Mouse (Mus musculus) heart, adult 2 months (tissue): Measurements from ENCODE around the gene Ehbp1. TPM values are rescaled to one million over a fixed set of nuclear protein-coding genes. Genes with fewer than 3 reads are reported as not detected.

Experiments used
- DNase-seq, 2 experiments: peaks; one replicate each; pipeline ENCODE4 v3.0.0; 2021
- H3K27ac ChIP-seq: fragments of 200-600 bp; 2 replicates; pipeline ENCODE4 v1.8.1; 2022
- H3K27me3 ChIP-seq: fragments of 200-500 bp; 2 replicates; pipeline ENCODE4 v1.6.1; 2012; ENCODE audit warnings: mild to moderate bottlenecking, low read length, inconsistent platforms, mixed read lengths; ENCODE audit not compliant: control insufficient read depth, insufficient read depth
- H3K36me3 ChIP-seq: fragments of 200-500 bp; 2 replicates; pipeline ENCODE4 v1.6.1; 2012; ENCODE audit warnings: low read length, inconsistent platforms; ENCODE audit not compliant: control insufficient read depth, insufficient read depth
- H3K4me1 ChIP-seq: fragments of 200-500 bp; 2 replicates; pipeline ENCODE4 v1.6.1; 2011; ENCODE audit warnings: low read length; ENCODE audit not compliant: control insufficient read depth, insufficient read depth
- H3K4me3 ChIP-seq: fragments of 200-600 bp; 2 replicates; pipeline ENCODE4 v1.8.1; 2022
- H3K79me2 ChIP-seq: fragments of 200-500 bp; replicated peaks from 2 replicates; pipeline ENCODE4 v1.6.1; 2012; ENCODE audit warnings: mild to moderate bottlenecking, inconsistent platforms, low read length, moderate library complexity, mixed read lengths; ENCODE audit not compliant: control insufficient read depth, insufficient read depth
- H3K9ac ChIP-seq: fragments of 200-500 bp; 2 replicates; pipeline ENCODE4 v1.6.1; 2012; ENCODE audit warnings: low read depth, mild to moderate bottlenecking, control low read depth, inconsistent platforms, low read length, mixed read lengths
- CTCF ChIP-seq: fragments of 200-600 bp; IDR thresholded peaks from 2 replicates; pipeline ENCODE4 v1.8.1; 2022; ENCODE audit warnings: antibody characterized with exemption, mild to moderate bottlenecking, moderate library complexity
- EP300 ChIP-seq: fragments of 200-500 bp; IDR thresholded peaks from 2 replicates; pipeline ENCODE4 v1.6.1; 2011; ENCODE audit warnings: low read depth, low read length, control low read depth; ENCODE audit not compliant: insufficient read depth
- POLR2A ChIP-seq: fragments of 200-500 bp; IDR thresholded peaks from 2 replicates; pipeline ENCODE4 v1.6.1; 2011; ENCODE audit warnings: mild to moderate bottlenecking, low read depth, low read length, control low read depth; ENCODE audit not compliant: insufficient read depth
- WGBS: fragments of 180-500 bp; shearing (Covaris S2); methylation state at CpG from one replicate; pipeline ENCODE4 v1.1.7; 2018; 5-methylcytosine and 5-hydroxymethylcytosine counted together
- intact Hi-C: fragments of 180-260 bp; cut with DNase I; formaldehyde crosslinking; loops from one replicate; pipeline ENCODE4 v1.15.1; 2025
- polyA plus RNA-seq: library from polyadenylated mRNA; depleted of rRNA; stranded (reverse); fragments of >200 nt; gene quantifications from 2 replicates; pipeline ENCODE4 v1.2.3, GENCODE M21; 2012
- total RNA-seq, 2 experiments: library from RNA; stranded (reverse); gene quantifications; 2 replicates each; pipeline ENCODE4 v1.2.3; 2021

Ehbp1 gene
- total and polyA plus RNA-seq, 3 experiments, result 21.3 to 133 (median 111) TPM

DNA sequence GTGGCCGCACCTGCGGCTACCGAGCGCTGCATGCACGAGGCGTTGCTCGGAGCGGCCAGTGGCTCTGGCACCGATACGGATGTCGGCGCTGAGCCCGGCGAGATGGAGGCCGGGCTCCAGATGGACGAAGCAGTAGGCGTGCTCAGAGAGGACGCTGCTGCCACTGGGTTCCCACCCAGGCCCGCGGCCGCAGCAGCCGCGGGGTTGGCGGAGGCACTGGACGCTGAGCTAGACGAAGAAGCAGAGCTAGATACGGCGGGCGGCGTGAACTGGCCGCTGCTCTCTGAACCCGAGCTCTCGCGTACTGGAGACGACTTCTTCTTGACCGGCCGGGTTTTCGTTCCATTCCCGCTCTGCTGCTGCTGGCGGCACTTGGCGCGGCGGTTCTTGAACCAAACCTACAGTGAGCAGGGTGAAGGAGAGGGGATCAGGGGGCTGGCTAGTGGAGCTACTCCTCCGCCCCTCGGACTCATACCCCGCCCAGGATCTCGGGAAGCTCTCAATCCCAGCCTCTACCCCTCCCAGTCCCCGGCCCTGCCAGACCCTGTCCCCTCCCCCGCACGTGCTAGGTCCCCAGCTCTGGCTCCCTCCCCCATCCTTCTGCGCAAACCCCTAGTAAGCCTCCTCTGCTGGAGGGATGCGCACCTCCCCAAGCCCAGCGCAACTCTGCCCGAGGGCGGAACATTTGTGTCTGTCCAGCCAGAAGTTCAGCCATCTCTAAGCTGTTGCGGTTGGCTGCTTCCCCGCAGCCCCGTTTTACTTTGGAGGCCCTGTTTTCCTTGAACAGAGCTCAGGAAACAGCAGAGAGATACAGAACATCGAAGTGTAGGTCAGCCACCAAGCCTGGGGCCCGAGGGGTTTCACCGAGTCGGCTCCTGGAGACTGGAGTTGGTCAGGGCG is 345.2 kb downstream of the Ehbp1 start:
- Histone ChIP-seq H3K27me3 (peaks cover 72% of the 10 kb centered on the region), H3K27ac (no peak overlapping the region), H3K4me3 (no peak overlapping the region), H3K4me1 (peaks cover 1% of the 10 kb centered on the region; the same call in 1 of the 2 replicates), H3K36me3 (no peaks in the 10 kb centered on the region), H3K9ac (no peak overlapping the region), H3K79me2 (no peaks in the 10 kb centered on the region)
- DNase-seq, result peak; percentile 40 to 45
- intact Hi-C loops, result loop anchor here (10.0 kb wide), 1 partner anchor 208 kb away; no protein-coding TSS in a partner anchor
- 2% methylated on average over 63 of the region's 63 CpGs for WGBS
- TF ChIP-seq EP300 (no peak), CTCF (no peak), POLR2A (no peak)

DNA sequence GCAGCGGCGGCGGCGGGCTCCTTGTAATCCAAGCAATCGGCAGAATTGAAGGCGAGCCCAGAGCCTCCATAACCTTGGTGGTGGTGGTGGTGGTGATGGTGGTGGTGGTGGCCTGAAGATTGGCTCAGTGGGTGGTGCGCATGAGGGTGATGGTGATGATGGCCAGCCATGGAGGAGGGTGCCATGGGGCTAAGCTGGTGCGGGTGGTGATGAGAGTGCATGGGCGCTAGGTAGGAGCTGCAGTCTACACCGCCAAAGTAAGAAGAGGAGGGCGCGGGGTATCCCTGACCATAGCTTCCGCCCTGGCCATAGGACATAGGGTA is 345.8 kb downstream of the Ehbp1 start:
- Histone ChIP-seq H3K4me1 (peaks cover 1% of the 10 kb centered on the region; the same call in 1 of the 2 replicates), H3K36me3 (no peaks in the 10 kb centered on the region), H3K27me3 (peaks cover 68% of the 10 kb centered on the region), H3K27ac (no peak overlapping the region), H3K4me3 (no peak overlapping the region), H3K79me2 (no peaks in the 10 kb centered on the region), H3K9ac (no peak overlapping the region)
- no peak for DNase-seq
- TF ChIP-seq CTCF (no peak), EP300 (no peak)
- intact Hi-C loops, result loop anchor here (10.0 kb wide), 1 partner anchor 209 kb away; no protein-coding TSS in a partner anchor
- WGBS, result 4% methylated on average over 13 of the region's 13 CpGs

DNA sequence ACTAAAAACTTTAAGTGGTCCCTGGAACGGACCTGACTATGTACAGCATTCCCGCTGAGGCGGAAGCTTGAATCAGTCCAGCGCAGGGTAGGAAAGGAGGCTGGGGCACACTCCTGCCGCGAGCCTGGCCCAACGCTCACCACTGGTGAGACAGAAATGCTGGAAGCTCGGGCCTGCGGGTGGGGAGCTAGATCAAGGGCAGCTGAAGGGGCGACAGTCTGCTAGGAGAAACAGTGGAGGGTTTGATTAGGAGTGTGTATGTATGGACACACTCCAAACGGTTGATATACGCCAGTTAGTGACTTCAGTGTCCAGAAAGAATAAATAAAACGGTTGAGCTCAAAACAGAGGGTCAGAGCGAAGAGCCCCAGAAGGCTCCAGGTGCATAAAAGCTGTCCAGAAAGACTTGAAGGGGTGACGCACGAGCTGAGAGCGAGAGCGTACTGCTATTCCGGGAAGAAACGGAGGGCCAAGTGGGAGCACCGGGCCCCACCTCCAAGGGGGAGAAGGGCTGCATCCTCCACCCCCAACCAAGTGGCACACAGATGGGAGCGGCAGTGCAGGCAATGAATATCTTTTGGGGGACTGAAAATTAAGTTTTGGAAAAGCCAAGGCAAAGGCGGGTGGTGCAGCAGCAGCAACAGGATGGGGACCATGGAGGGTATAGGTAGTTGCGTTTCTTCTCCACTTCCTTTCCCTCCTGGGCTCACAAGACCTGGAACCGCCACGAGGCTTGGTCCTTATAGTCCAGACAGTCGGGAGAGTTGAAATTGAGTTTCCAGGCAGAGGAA is 346.4 kb downstream of the Ehbp1 start:
- TF ChIP-seq CTCF (no peak), EP300 (no peak), POLR2A (no peak)
- intact Hi-C loops, result loop anchor here (10.0 kb wide), 1 partner anchor 209 kb away; no protein-coding TSS in a partner anchor
- Histone ChIP-seq H3K79me2 (no peaks in the 10 kb centered on the region), H3K27me3 (peaks cover 64% of the 10 kb centered on the region), H3K27ac (no peak overlapping the region), H3K36me3 (no peaks in the 10 kb centered on the region), H3K4me3 (no peak overlapping the region), H3K4me1 (peaks cover 1% of the 10 kb centered on the region; the same call in 1 of the 2 replicates), H3K9ac (no peak overlapping the region)
- 10% methylated on average over 27 of the region's 27 CpGs for WGBS
- DNase-seq, result peak; percentile 7 to 35

DNA sequence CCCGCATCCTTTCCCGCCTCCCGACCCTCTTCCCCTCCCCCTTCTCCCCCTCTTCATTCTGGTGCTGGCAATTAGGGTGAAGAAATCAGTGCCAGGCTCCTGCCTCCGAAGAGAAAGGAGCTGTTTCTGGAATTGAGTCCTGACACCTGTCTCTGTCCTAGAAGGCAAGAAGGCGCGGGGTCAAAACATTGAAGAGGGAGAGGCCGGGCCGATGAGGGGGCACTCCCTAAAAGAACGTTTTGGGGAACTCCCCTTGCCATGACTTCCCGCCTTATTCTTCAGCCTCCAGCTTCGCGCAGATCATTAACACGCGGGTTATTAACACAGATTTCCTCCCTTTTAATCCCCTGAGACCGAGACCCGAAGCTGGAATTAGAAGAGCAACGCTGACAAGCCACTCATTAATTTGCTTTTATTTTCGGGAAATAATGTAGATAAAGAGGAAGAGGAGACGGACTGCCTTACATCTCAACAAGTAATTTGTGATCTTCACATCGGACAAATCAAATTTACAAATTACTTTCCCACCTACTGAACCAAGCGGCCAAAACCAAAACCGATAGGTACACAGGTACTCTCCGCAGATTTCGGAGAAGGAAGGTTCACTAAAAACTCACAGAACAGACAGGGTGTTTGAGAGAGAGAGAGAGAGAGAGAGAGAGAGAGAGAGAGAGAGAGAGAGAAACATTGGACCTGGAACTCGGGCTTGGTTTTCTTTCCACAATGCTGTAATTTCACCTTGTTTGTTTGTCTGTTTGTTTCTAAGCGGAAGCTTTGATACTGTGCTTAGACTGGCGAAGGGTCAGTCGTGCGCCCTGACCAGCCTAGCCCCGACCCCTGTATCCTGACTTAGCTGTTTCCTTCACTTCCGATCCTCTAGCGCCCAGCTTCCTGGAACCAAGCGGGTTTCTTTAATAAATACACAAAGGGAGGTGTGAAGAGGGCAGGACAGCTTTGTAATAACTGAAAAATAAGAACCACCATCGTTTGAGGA is 347.4 kb downstream of the Ehbp1 start:
- WGBS, result 6% methylated on average over 34 of the region's 34 CpGs
- intact Hi-C loops, result loop anchor here (1.0 to 10.0 kb wide), 2 partner anchors 8 to 210 kb away; partner anchors contain the start of gene Otx1
- H3K27me3 ChIP-seq, result peaks cover 56% of the 10 kb centered on the region

DNA sequence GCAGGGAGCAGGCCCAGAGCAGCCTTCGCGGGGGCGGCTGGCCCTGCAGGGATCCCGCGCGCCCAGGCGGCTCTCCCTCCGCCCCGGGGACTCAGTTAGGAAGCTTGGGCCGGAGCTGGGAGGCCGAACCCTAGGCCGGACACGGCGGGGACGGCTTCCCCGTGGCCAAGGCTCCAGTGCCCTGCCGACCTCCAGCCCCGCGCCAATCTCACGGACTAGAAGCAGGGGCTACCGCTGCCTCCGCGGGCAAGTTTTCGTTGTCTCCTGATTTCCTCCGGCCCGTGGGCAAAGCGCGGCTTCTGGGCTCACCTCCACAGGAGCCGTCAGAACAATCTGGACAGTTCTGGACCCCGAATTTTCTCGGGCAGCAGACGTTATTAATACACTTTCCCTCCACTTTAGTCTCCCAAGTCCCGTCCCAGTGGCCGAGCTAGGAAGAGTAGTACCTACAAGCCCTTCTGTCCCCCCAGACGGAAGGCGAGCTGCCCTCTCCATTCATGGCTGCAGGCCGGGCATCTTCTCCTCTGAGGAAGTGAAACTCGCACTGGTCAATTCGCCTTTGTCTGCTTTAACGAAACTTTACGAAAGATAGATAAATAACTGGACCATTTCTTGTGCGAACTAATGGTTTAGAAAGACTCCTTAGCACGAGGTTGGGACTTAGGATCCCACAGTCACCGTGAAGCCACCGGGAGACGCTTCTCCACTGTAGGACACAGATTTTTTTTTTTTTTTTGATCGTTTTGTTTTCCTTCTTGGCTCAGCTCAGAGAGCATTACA is 348.3 kb downstream of the Ehbp1 start:
- intact Hi-C loops, result loop anchor here (1.0 to 10.0 kb wide), 2 partner anchors 9 to 211 kb away; partner anchors contain the start of gene Otx1
- Histone ChIP-seq H3K4me1 (peaks cover 1% of the 10 kb centered on the region; the same call in 1 of the 2 replicates), H3K4me3 (no peak overlapping the region), H3K79me2 (no peaks in the 10 kb centered on the region), H3K27me3 (peaks cover 50% of the 10 kb centered on the region), H3K9ac (no peak overlapping the region), H3K36me3 (no peaks in the 10 kb centered on the region), H3K27ac (no peak overlapping the region)
- 2% methylated on average over 47 of the region's 47 CpGs for WGBS
- peak; percentile 55 to 70 for DNase-seq
- TF ChIP-seq CTCF, result no peak
- no peak for TF ChIP-seq POLR2A
- no peak for TF ChIP-seq EP300

More for the DNA sequence above, 347.4 kb downstream of the Ehbp1 start:
- Histone ChIP-seq H3K79me2 (no peaks in the 10 kb centered on the region), H3K4me1 (peaks cover 1% of the 10 kb centered on the region; the same call in 1 of the 2 replicates), H3K36me3 (no peaks in the 10 kb centered on the region), H3K27ac (no peak overlapping the region), H3K9ac (no peak overlapping the region), H3K4me3 (no peak overlapping the region)
- DNase-seq, result peak; percentile 8 to 45
- TF ChIP-seq CTCF (no peak), EP300 (no peak), POLR2A (no peak)
